Mouse (Mus musculus): ENCODE data around the gene Tekt1. TPM values are rescaled to one million over a fixed set of nuclear protein-coding genes. Genes with fewer than 3 reads are reported as not detected.

Gene Tekt1
- total RNA-seq, 1 experiment from 2014 or later, result 0.18 TPM

Other genes starting within 250 kb of the Tekt1 start
- gene Pitpnm3, start 226.7 kb downstream of the Tekt1 start, total RNA-seq (2017), result not detected in 2 replicates
- gene Gm43951, start 155.6 kb downstream of the Tekt1 start, total RNA-seq (2017), result 0.46 TPM in 1 of 2 replicates, not detected in the other
- gene 4933427D14Rik, start 155.0 kb downstream of the Tekt1 start, total RNA-seq (2017), result 21.7 and 39.7 TPM in 2 replicates
- 41.7 and 43.9 TPM in 2 replicates for gene Txndc17, start 154.9 kb downstream of the Tekt1 start, total RNA-seq (2017)
- 10.1 and 17.1 TPM in 2 replicates for gene Med31, start 146.8 kb downstream of the Tekt1 start, total RNA-seq (2017)
- 0.34 TPM in 1 of 2 replicates, not detected in the other for gene Slc13a5, start 95.2 kb downstream of the Tekt1 start, total RNA-seq (2017)
- 12.7 and 14.6 TPM in 2 replicates for gene Xaf1, start 60.8 kb downstream of the Tekt1 start, total RNA-seq (2017)
- gene Fbxo39, start 48.0 kb downstream of the Tekt1 start, total RNA-seq (2017), result not detected in 2 replicates
- gene Smtnl2, start 49.3 kb upstream of the Tekt1 start, total RNA-seq (2017), result 0.23 TPM in 1 of 2 replicates, not detected in the other
- gene Ggt6, start 73.1 kb upstream of the Tekt1 start, total RNA-seq (2017), result not detected in 2 replicates
- gene Mybbp1a, start 78.9 kb upstream of the Tekt1 start, total RNA-seq (2017), result 138 and 260 TPM in 2 replicates
- 38.1 and 49.9 TPM in 2 replicates for gene Spns2, start 127.5 kb upstream of the Tekt1 start, total RNA-seq (2017)
- gene Spns3, start 188.1 kb upstream of the Tekt1 start, total RNA-seq (2017), result 20.5 and 29.3 TPM in 2 replicates
- gene Ube2g1, start 244.8 kb upstream of the Tekt1 start, total RNA-seq (2017), result 37.2 and 41.3 TPM in 2 replicates